In genomic region chr6:52887541-52888203, GRCm38 (mm10) we compare ENCODE assay signal across 14 mouse cellular contexts.
A peak's percentile ranks its signal among the peaks of the same experiment; 100 is the strongest.
DNase-seq lines count a peak whose midpoint lies in the region; ATAC-seq lines count a peak whose summit lies in the region.
"Had no signal": no experiment of that assay in that cellular context is flagged by ENCODE, and none has a peak within 500 bp of the region (broad histone marks: within the 10 kb centered on the region; RNA-seq: fewer than 3 reads in every experiment).

No protein-coding gene starts in this region.

- H3K4me1 ChIP-seq in heart, embryonic 12.5 days (replicated peaks), result no peaks in the 10 kb centered on the region
- H3K4me1 ChIP-seq in neural tube, embryonic 11.5 days (ENCODE audit: control insufficient read depth, insufficient read depth, low read length), result peaks cover 3% of the 10 kb centered on the region; the same call in 1 of the 2 replicates
- H3K4me1 ChIP-seq in neural tube, embryonic 15.5 days, result peaks cover 6% of the 10 kb centered on the region; the same call in 1 of the 2 replicates
- H3K4me1 ChIP-seq: heart, embryonic 10.5 days had no signal

- H3K27ac ChIP-seq in heart, embryonic 12.5 days (ENCODE audit: poor library complexity, severe bottlenecking), result no peak overlapping the region
- H3K27ac ChIP-seq in neural tube, embryonic 11.5 days (ENCODE audit: low read depth, low read length), result peak overlapping the region; percentile 21; the same call in 1 of the 2 replicates
- peak overlapping the region; percentile 45; the same call in 1 of the 2 replicates for H3K27ac ChIP-seq in neural tube, embryonic 15.5 days (replicated peaks)
- H3K27ac ChIP-seq: heart, embryonic 10.5 days; kidney, embryonic 15.5 days; midbrain, embryonic 10.5 days had no signal

- 71% methylated on average over 4 of the region's 4 CpGs for WGBS in heart, embryonic 12.5 days
- WGBS in neural tube, embryonic 11.5 days, result 42% methylated on average over 4 of the region's 4 CpGs
- WGBS in neural tube, embryonic 15.5 days, result 19% methylated on average over 4 of the region's 4 CpGs

- H3K4me2 ChIP-seq in heart, embryonic 12.5 days, result no peak overlapping the region
- H3K4me2 ChIP-seq in neural tube, embryonic 11.5 days (ENCODE audit: low read depth), result no peak overlapping the region
- H3K4me2 ChIP-seq in neural tube, embryonic 15.5 days, result no peak overlapping the region
- H3K4me2 ChIP-seq: kidney, embryonic 15.5 days had no signal

- H3K4me3 ChIP-seq in heart, embryonic 12.5 days, result no peak overlapping the region
- no peak overlapping the region for H3K4me3 ChIP-seq in neural tube, embryonic 11.5 days (ENCODE audit: low read depth, low read length)
- no peak overlapping the region for H3K4me3 ChIP-seq in neural tube, embryonic 15.5 days (replicated peaks)
- H3K4me3 ChIP-seq: heart, embryonic 10.5 days; kidney, embryonic 15.5 days; midbrain, embryonic 10.5 days had no signal

- no peaks in the 10 kb centered on the region for H3K36me3 ChIP-seq in heart, embryonic 12.5 days
- no peaks in the 10 kb centered on the region for H3K36me3 ChIP-seq in neural tube, embryonic 11.5 days (ENCODE audit: control insufficient read depth, insufficient read depth, low read length)
- no peaks in the 10 kb centered on the region for H3K36me3 ChIP-seq in neural tube, embryonic 15.5 days
- H3K36me3 ChIP-seq: heart, embryonic 10.5 days; kidney, embryonic 15.5 days; midbrain, embryonic 10.5 days had no signal

- peak; percentile 9 for DNase-seq in heart, postnatal 4 days
- peak; percentile 17 for DNase-seq in neural tube, embryonic 11.5 days (ENCODE audit: low spot score)
- DNase-seq in neural tube, embryonic 10.5 days (ENCODE audit: extremely low spot score, low spot score), result no peak
- peak; percentile 83 to 91 for DNase-seq in cerebellum, postnatal 14 days
- no peak for DNase-seq in liver
- DNase-seq in thymus, postnatal 4 days, result no peak
- DNase-seq: layer of hippocampus, postnatal 36 days; lung, postnatal 14 days; right cerebral cortex, adult 18-20 months had no signal

- no peak for ATAC-seq in heart, embryonic 12.5 days (ENCODE audit: insufficient number of reproducible peaks, low FRiP score)
- peak; percentile 55; the same call in 1 of the 2 replicates for ATAC-seq in neural tube, embryonic 11.5 days (ENCODE audit: insufficient read depth, low FRiP score, low TSS enrichment)
- ATAC-seq in neural tube, embryonic 15.5 days (ENCODE audit: low FRiP score), result 0 out of 2 replicates have a peak, but pooled peaks have one; percentile 26

- no peaks in the 10 kb centered on the region for H3K9me3 ChIP-seq in heart, embryonic 12.5 days (replicated peaks)
- no peaks in the 10 kb centered on the region for H3K9me3 ChIP-seq in neural tube, embryonic 11.5 days (ENCODE audit: control insufficient read depth, low read length)
- no peaks in the 10 kb centered on the region for H3K9me3 ChIP-seq in neural tube, embryonic 15.5 days (replicated peaks)
- H3K9me3 ChIP-seq: heart, embryonic 10.5 days; kidney, embryonic 15.5 days; midbrain, embryonic 10.5 days had no signal

- no peaks in the 10 kb centered on the region for H3K27me3 ChIP-seq in heart, embryonic 12.5 days (replicated peaks)
- no peaks in the 10 kb centered on the region for H3K27me3 ChIP-seq in neural tube, embryonic 11.5 days (ENCODE audit: control insufficient read depth, insufficient read depth, low read length)
- H3K27me3 ChIP-seq in neural tube, embryonic 15.5 days (replicated peaks), result no peaks in the 10 kb centered on the region
- H3K27me3 ChIP-seq: kidney, embryonic 15.5 days had no signal

- H3K9ac ChIP-seq in heart, embryonic 12.5 days, result no peak overlapping the region
- no peak overlapping the region for H3K9ac ChIP-seq in neural tube, embryonic 11.5 days (ENCODE audit: low read length)
- no peak overlapping the region for H3K9ac ChIP-seq in neural tube, embryonic 15.5 days (replicated peaks)
- H3K9ac ChIP-seq: kidney, embryonic 15.5 days had no signal

Comparison
In these comparisons a context has a peak if more than half of its experiments do, and no peak if none do; other contexts are left out.
1. DNase-seq: peak in heart, postnatal 4 days (single experiment), neural tube, embryonic 11.5 days (single experiment) and cerebellum, postnatal 14 days (2 of 2); none in neural tube, embryonic 10.5 days (single experiment), liver (single experiment) and thymus, postnatal 4 days (single experiment).